ENCODE assay signal across 8 mouse cellular contexts in the genomic region with DNA sequence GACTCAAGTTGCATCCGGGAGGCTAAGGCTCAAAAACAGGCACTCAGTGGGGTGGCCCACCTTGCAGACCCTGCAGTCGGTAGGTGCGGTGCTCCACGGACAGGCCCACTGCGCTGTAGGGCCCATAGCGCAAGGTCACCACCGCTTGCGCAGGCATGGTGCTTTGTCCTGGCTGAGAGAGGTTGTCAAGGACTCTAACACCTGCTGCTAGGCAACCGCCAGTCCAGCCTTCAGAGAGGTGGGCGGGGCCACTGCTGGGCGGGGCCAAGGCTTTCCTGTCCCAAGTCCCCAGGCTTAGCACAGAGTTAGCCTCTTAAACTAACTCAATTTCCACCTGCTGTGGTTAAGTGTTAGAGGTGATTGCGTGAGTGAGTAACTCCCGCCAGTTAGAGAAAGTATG. TPM values are rescaled to one million over a fixed set of nuclear protein-coding genes. Genes with fewer than 3 reads are reported as not detected.
DNase-seq lines count a peak whose midpoint lies in the region; ATAC-seq and TF ChIP-seq lines count a peak whose summit lies in the region.

A gene (minus strand): TSS at position 196 of the 400 bp plus-strand sequence.

- TF ChIP-seq CTCF in kidney, postnatal 0 days (IDR thresholded peaks at IDR 0.05; ENCODE audit: low read depth): no peak
- no peak for TF ChIP-seq CTCF in stomach, postnatal 0 days (IDR thresholded peaks at IDR 0.05; ENCODE audit: low read depth)

- H3K4me3 ChIP-seq in ES-E14 (ENCODE audit: insufficient read depth in 1 of 2, low read depth in 1 of 2, low read length in 2 of 2, poor library complexity in 1 of 2, severe bottlenecking in 1 of 2): no peak within 1 kb of the TSS
- H3K4me3 ChIP-seq in heart, embryonic 14.5 days (ENCODE audit: control insufficient read depth in 1 of 2, insufficient read depth in 1 of 2, low read depth in 1 of 2, low read length in 2 of 2): no peak within 1 kb of the TSS
- H3K4me3 ChIP-seq in kidney, postnatal 0 days (replicated peaks; ENCODE audit: low read depth, low read length): no peak within 1 kb of the TSS
- H3K4me3 ChIP-seq in stomach, postnatal 0 days (ENCODE audit: low read depth, low read length): no peak within 1 kb of the TSS

- H3K27me3 ChIP-seq in heart, embryonic 14.5 days (ENCODE audit: control insufficient read depth, insufficient read depth, low read length): peaks cover 5% of the 10 kb centered on the region; the same call in 1 of the 2 replicates
- no peaks in the 10 kb centered on the region for H3K27me3 ChIP-seq in kidney, postnatal 0 days (ENCODE audit: insufficient read depth, low read length)
- no peaks in the 10 kb centered on the region for H3K27me3 ChIP-seq in stomach, postnatal 0 days (ENCODE audit: control insufficient read depth, insufficient read depth, low read length)

- WGBS in heart, embryonic 14.5 days: 3% methylated on average over 13 of the region's 13 CpGs
- 4% methylated on average over 13 of the region's 13 CpGs for WGBS in kidney, postnatal 0 days
- 6% methylated on average over 13 of the region's 13 CpGs for WGBS in stomach, postnatal 0 days

- peaks cover 0 to 2% of the 10 kb centered on the region in 2 experiments; a peak in 1 of 4 replicates for H3K4me1 ChIP-seq in ES-E14 (ENCODE audit: control insufficient read depth in 2 of 2, insufficient read depth in 2 of 2, low read length in 2 of 2, poor library complexity in 1 of 2)
- H3K4me1 ChIP-seq in heart, embryonic 14.5 days (ENCODE audit: control insufficient read depth in 2 of 2, insufficient read depth in 2 of 2, low read length in 2 of 2): peaks cover 0 to 4% of the 10 kb centered on the region in 2 experiments; a peak in 1 of 4 replicates
- no peaks in the 10 kb centered on the region for H3K4me1 ChIP-seq in kidney, postnatal 0 days (replicated peaks; ENCODE audit: insufficient read depth, low read length)
- no peaks in the 10 kb centered on the region for H3K4me1 ChIP-seq in stomach, postnatal 0 days (replicated peaks; ENCODE audit: control insufficient read depth, insufficient read depth)

- no peak within 1 kb of the TSS for H3K27ac ChIP-seq in ES-E14 (ENCODE audit: insufficient read depth, low read depth, low read length, poor library complexity, severe bottlenecking)
- no peak within 1 kb of the TSS for H3K27ac ChIP-seq in heart, embryonic 14.5 days (replicated peaks in 1 of 2; ENCODE audit: control insufficient read depth in 1 of 2, insufficient read depth in 1 of 2, low read depth in 2 of 2, low read length in 2 of 2)
- H3K27ac ChIP-seq in kidney, postnatal 0 days: no peak within 1 kb of the TSS
- no peak within 1 kb of the TSS for H3K27ac ChIP-seq in stomach, postnatal 0 days (replicated peaks)

- in situ Hi-C loops in ES-E14 (cut with MboI; ENCODE audit: low sequenced_read_pairs in 2 of 2, unreplicated experiment in 2 of 2): no loop called here

- no peaks in the 10 kb centered on the region for H3K36me3 ChIP-seq in ES-E14 (ENCODE audit: control insufficient read depth, insufficient read depth, low read length, poor library complexity, severe bottlenecking)
- no peaks in the 10 kb centered on the region for H3K36me3 ChIP-seq in heart, embryonic 14.5 days (ENCODE audit: control insufficient read depth, insufficient read depth, low read length)
- H3K36me3 ChIP-seq in kidney, postnatal 0 days (ENCODE audit: insufficient read depth, low read length): no peaks in the 10 kb centered on the region
- H3K36me3 ChIP-seq in stomach, postnatal 0 days (ENCODE audit: control insufficient read depth, insufficient read depth, low read length): no peaks in the 10 kb centered on the region

- intact Hi-C loops in left cerebral cortex, postnatal 36 days (cut with DNase I): no loop called here

- no peaks in the 10 kb centered on the region for H3K9me3 ChIP-seq in ES-E14 (ENCODE audit: control insufficient read depth, insufficient read depth, low read depth, low read length)
- no peaks in the 10 kb centered on the region for H3K9me3 ChIP-seq in heart, embryonic 14.5 days (ENCODE audit: control insufficient read depth, low read length)
- H3K9me3 ChIP-seq in kidney, postnatal 0 days (replicated peaks; ENCODE audit: low read length): no peaks in the 10 kb centered on the region
- H3K9me3 ChIP-seq in stomach, postnatal 0 days (ENCODE audit: control insufficient read depth, low read length): no peaks in the 10 kb centered on the region

- no peak for TF ChIP-seq EP300 in stomach, postnatal 0 days (optimal IDR thresholded peaks at IDR 0.05)

- no peak within 1 kb of the TSS for H3K4me2 ChIP-seq in heart, embryonic 14.5 days (ENCODE audit: low read length)
- no peak within 1 kb of the TSS for H3K4me2 ChIP-seq in kidney, postnatal 0 days (ENCODE audit: low read length)
- H3K4me2 ChIP-seq in stomach, postnatal 0 days (replicated peaks; ENCODE audit: low read depth): no peak within 1 kb of the TSS

- peak; percentile 92 for DNase-seq in ES-E14 (ENCODE audit: low read depth, low spot score)
- DNase-seq in kidney, postnatal 0 days (ENCODE audit: low spot score): peak; percentile 74
- DNase-seq in lung, postnatal 4 days: peak; percentile 66 to 74
- peak; percentile 78 for DNase-seq in stomach, postnatal 0 days (ENCODE audit: low spot score)
- no peak for DNase-seq in layer of hippocampus, postnatal 36 days
- no peak for DNase-seq in left cerebral cortex, postnatal 36 days (ENCODE audit: low spot score in 2 of 2)

- ATAC-seq in common myeloid progenitor, adult 5-6 weeks (replicated peaks; ENCODE audit: low read depth, poor library complexity, severe bottlenecking): peak; percentile 58
- ATAC-seq in heart, embryonic 14.5 days (ENCODE audit: insufficient number of reproducible peaks, insufficient read depth, low FRiP score, low read depth): peak; percentile 79
- ATAC-seq in kidney, postnatal 0 days (replicated peaks; ENCODE audit: low FRiP score, low read depth): peak; percentile 88
- ATAC-seq in stomach, postnatal 0 days (ENCODE audit: low FRiP score, low TSS enrichment): peak; percentile 79

- no peak within 1 kb of the TSS for H3K9ac ChIP-seq in ES-E14 (ENCODE audit: insufficient read depth, low read depth, low read length, poor library complexity, severe bottlenecking)
- H3K9ac ChIP-seq in heart, embryonic 14.5 days (ENCODE audit: low read length): no peak within 1 kb of the TSS
- no peak within 1 kb of the TSS for H3K9ac ChIP-seq in kidney, postnatal 0 days (ENCODE audit: low read depth, low read length)
- H3K9ac ChIP-seq in stomach, postnatal 0 days (ENCODE audit: low read length): no peak within 1 kb of the TSS

TF ChIP-seq in ES-E14, 5 proteins besides CTCF, POLR2A, EP300 and RAD21:
- TF ChIP-seq ZC3H11A (IDR thresholded peaks at IDR 0.05; ENCODE audit: borderline replicate concordance, low read depth, low read length): no peak
- TF ChIP-seq ZNF384 (IDR thresholded peaks at IDR 0.05; ENCODE audit: low read depth, low read length): no peak
- no peak for TF ChIP-seq MAFK (IDR thresholded peaks at IDR 0.05; ENCODE audit: insufficient read depth, low read depth, low read length)
TF ChIP-seq in ES-E14: peak in this region for 0.

RNA-seq across cellular contexts. Expression of the gene that starts here (rescaled TPM):
- 0.58 TPM in 1 of 2 replicates, not detected in the other for total RNA-seq in ES-E14 (2012; rRNA removed)
- not detected in 2 replicates for total RNA-seq in common myeloid progenitor, adult 5-6 weeks (2017)
- not detected in 2 replicates for polyA plus RNA-seq in heart, embryonic 14.5 days (2014; fragmentation: Nextera tagmentation; extraction: Ambion mirVana)
- not detected in 2 replicates for polyA plus RNA-seq in kidney, postnatal 0 days (2015; fragmentation: Nextera tagmentation; extraction: Ambion mirVana)
- not detected in 2 replicates for polyA plus RNA-seq in stomach, postnatal 0 days (2015; fragmentation: Nextera tagmentation; extraction: Ambion mirVana)
- not detected for total RNA-seq in layer of hippocampus, postnatal 36 days (2021)
- total RNA-seq in left cerebral cortex, postnatal 36 days (2021): not detected

Comparison
In these comparisons a context has a peak if more than half of its experiments do, and no peak if none do; other contexts are left out.
1. Peak in DNase-seq in ES-E14; RNA of the gene not detected or under 1 TPM.
2. Peak in ATAC-seq in common myeloid progenitor, adult 5-6 weeks; RNA of the gene not detected or under 1 TPM.
3. Peak in ATAC-seq in heart, embryonic 14.5 days; RNA of the gene not detected or under 1 TPM.
4. Peak in DNase-seq and ATAC-seq in kidney, postnatal 0 days; RNA of the gene not detected or under 1 TPM.
5. Peak in DNase-seq and ATAC-seq in stomach, postnatal 0 days; RNA of the gene not detected or under 1 TPM.
6. DNase-seq: peak in lung, postnatal 4 days (2 of 2); none in layer of hippocampus, postnatal 36 days (0 of 2) and left cerebral cortex, postnatal 36 days (0 of 2).
7. Peak in every context shown above with its lines, with median percentiles within 50 percentile points of each other: ATAC-seq.